Mouse (Mus musculus): ENCODE data around the gene Zdhhc13. TPM values are rescaled to one million over a fixed set of nuclear protein-coding genes. Genes with fewer than 3 reads are reported as not detected.

Zdhhc13 gene
- polyA plus RNA-seq, 2 experiments from 2014 or later, result 19.0 to 25.9 TPM

Other genes with a start within 250 kb of the Zdhhc13 start
- gene Mrgprb2, start 230.9 kb upstream of the Zdhhc13 start, polyA plus RNA-seq (2017; shearing (Covaris generic)), result not detected
- gene Mrgprb3, start 145.2 kb upstream of the Zdhhc13 start, polyA plus RNA-seq (2017; shearing (Covaris generic)), result not detected
- gene Csrp3, start 59.0 kb downstream of the Zdhhc13 start, polyA plus RNA-seq (2017; shearing (Covaris generic)), result not detected
- 1 to 10 TPM; 3.2 to 7.5 TPM for gene E2f8, start 92.6 kb downstream of the Zdhhc13 start, polyA plus RNA-seq (2017; shearing (Covaris generic))
- 10 to 100 TPM; 14.2 to 16.6 TPM for gene Nav2, start 119.7 kb downstream of the Zdhhc13 start, polyA plus RNA-seq (2017; shearing (Covaris generic))

Measured in activated CD4-positive, CD25-positive, alpha-beta regulatory T cell, adult 4 months (primary cell).